Mouse (Mus musculus) heart, embryonic 12.5 days (tissue): ENCODE measurements around the gene Chst14. TPM values are rescaled to one million over a fixed set of nuclear protein-coding genes. Genes with fewer than 3 reads are reported as not detected.

Experiments used
- ATAC-seq: fragments of 200-750 bp; cut with Nextera tagmentation; 2 replicates; pipeline ENCODE4 v1.8.0; 2017; ENCODE audit warnings: moderate TSS enrichment, moderate library complexity; ENCODE audit not compliant: insufficient number of reproducible peaks, low FRiP score
- H3K27ac ChIP-seq: fragments of 300-500 bp; sonication (generic); 2 replicates; pipeline ENCODE4 v1.5.1; 2016; ENCODE audit warnings: mild to moderate bottlenecking, moderate library complexity; ENCODE audit not compliant: poor library complexity, severe bottlenecking
- H3K27me3 ChIP-seq: fragments of 300-500 bp; sonication (generic); replicated peaks from 2 replicates; pipeline ENCODE4 v1.6.1; 2016; ENCODE audit warnings: mild to moderate bottlenecking, moderate library complexity
- H3K36me3 ChIP-seq: fragments of 300-500 bp; sonication (generic); 2 replicates; pipeline ENCODE4 v1.6.1; 2016; ENCODE audit warnings: mild to moderate bottlenecking, moderate library complexity
- H3K4me1 ChIP-seq: fragments of 300-500 bp; sonication (generic); replicated peaks from 2 replicates; pipeline ENCODE4 v1.6.1; 2016; ENCODE audit warnings: mild to moderate bottlenecking
- H3K4me2 ChIP-seq: fragments of 300-500 bp; sonication (generic); 2 replicates; pipeline ENCODE4 v1.6.1; 2016; ENCODE audit warnings: mild to moderate bottlenecking, moderate library complexity
- H3K4me3 ChIP-seq: fragments of 300-500 bp; sonication (generic); 2 replicates; pipeline ENCODE4 v1.5.1; 2016; ENCODE audit warnings: mild to moderate bottlenecking
- H3K9ac ChIP-seq: fragments of 300-500 bp; sonication (generic); 2 replicates; pipeline ENCODE4 v1.6.1; 2016; ENCODE audit warnings: mild to moderate bottlenecking, moderate library complexity
- H3K9me3 ChIP-seq: fragments of 300-500 bp; sonication (generic); replicated peaks from 2 replicates; pipeline ENCODE4 v1.6.1; 2016; ENCODE audit warnings: mild to moderate bottlenecking, moderate library complexity
- WGBS: fragments of 180-500 bp; shearing (Covaris S2); methylation state at CpG from one replicate; pipeline ENCODE4 v1.1.7; 2016; 5-methylcytosine and 5-hydroxymethylcytosine counted together
- polyA plus RNA-seq: library from polyadenylated mRNA; unstranded; fragments of >200 nt; fragmentation: Nextera tagmentation; extraction: Ambion mirVana; gene quantifications from 2 replicates; pipeline ENCODE4 v1.2.1, GENCODE M21; 2016

Chst14 gene
- polyA plus RNA-seq, 1 experiment from 2014 or later = 23.9 TPM

- under 1% methylated on average over 11 of the region's 11 CpGs for WGBS
- Histone ChIP-seq H3K4me3 (0 out of 2 replicates have a peak overlapping the region, but pooled peaks have one; percentile 3), H3K27ac (no peak overlapping the region), H3K4me2 (peak overlapping the region; percentile 12; the same call in 1 of the 2 replicates), H3K4me1 (peaks cover 31% of the 10 kb centered on the region), H3K36me3 (no peaks in the 10 kb centered on the region), H3K9ac (no peak overlapping the region), H3K9me3 (no peaks in the 10 kb centered on the region), H3K27me3 (peaks cover 74% of the 10 kb centered on the region)
- ATAC-seq = no peak
These were observed 28.5 kb upstream of the Chst14 start for GRCm38 (mm10) chr2:118897808-118898207.

- 10% methylated on average over 4 of the region's 4 CpGs for WGBS
- H3K27me3 ChIP-seq = peaks cover 66% of the 10 kb centered on the region
- H3K36me3 ChIP-seq = no peaks in the 10 kb centered on the region
- H3K4me1 ChIP-seq = peaks cover 40% of the 10 kb centered on the region
- no peak overlapping the region for H3K4me2 ChIP-seq
- no peak overlapping the region for H3K27ac ChIP-seq
- H3K9ac ChIP-seq = no peak overlapping the region
- no peak for ATAC-seq
- no peak overlapping the region for H3K4me3 ChIP-seq
- no peaks in the 10 kb centered on the region for H3K9me3 ChIP-seq
These were observed 27.5 kb upstream of the Chst14 start for GRCm38 (mm10) chr2:118898771-118899170.

GRCm38 (mm10) chr2:118899306-118899705 lies 27.0 kb upstream of the Chst14 start:
- H3K9ac ChIP-seq = no peak overlapping the region
- H3K36me3 ChIP-seq = no peaks in the 10 kb centered on the region
- ATAC-seq = no peak
- no peak overlapping the region for H3K27ac ChIP-seq
- no peak overlapping the region for H3K4me2 ChIP-seq
- peaks cover 60% of the 10 kb centered on the region for H3K27me3 ChIP-seq
- H3K4me3 ChIP-seq = no peak overlapping the region
- WGBS = 12% methylated on average over 7 of the region's 7 CpGs
- H3K4me1 ChIP-seq = peaks cover 46% of the 10 kb centered on the region
- no peaks in the 10 kb centered on the region for H3K9me3 ChIP-seq

GRCm38 (mm10) chr2:118899981-118900825 lies 26.1 kb upstream of the Chst14 start, which contains the start of gene Bahd1:
Gene Bahd1, plus strand, starts transcription at chr2:118900377.
- no peaks in the 10 kb centered on the region for H3K9me3 ChIP-seq
- WGBS = 0% methylated on average over 32 of the region's 32 CpGs
- H3K27me3 ChIP-seq = peaks cover 51% of the 10 kb centered on the region
- peak within 1 kb of the TSS; percentile 90 for H3K4me3 ChIP-seq
- H3K9ac ChIP-seq = peak within 1 kb of the TSS; percentile 90
- no peak within 1 kb of the TSS for H3K27ac ChIP-seq
- H3K36me3 ChIP-seq = no peaks in the 10 kb centered on the region
- peaks cover 51% of the 10 kb centered on the region for H3K4me1 ChIP-seq
- peak within 1 kb of the TSS; percentile 97 for H3K4me2 ChIP-seq
- ATAC-seq = no peak

GRCm38 (mm10) chr2:118900826-118901140 lies 25.5 kb upstream of the Chst14 start:
- peak overlapping the region; percentile 59 for H3K9ac ChIP-seq
- no peaks in the 10 kb centered on the region for H3K36me3 ChIP-seq
- H3K9me3 ChIP-seq = no peaks in the 10 kb centered on the region
- H3K4me2 ChIP-seq = peak overlapping the region; percentile 97
- H3K27me3 ChIP-seq = peaks cover 46% of the 10 kb centered on the region
- peaks cover 51% of the 10 kb centered on the region for H3K4me1 ChIP-seq
- peak overlapping the region; percentile 90 for H3K4me3 ChIP-seq
- ATAC-seq = no peak
- H3K27ac ChIP-seq = no peak overlapping the region
- WGBS = 0% methylated on average over 11 of the region's 11 CpGs

- H3K9me3 ChIP-seq = no peaks in the 10 kb centered on the region
- peak overlapping the region; percentile 90 for H3K4me3 ChIP-seq
- under 1% methylated on average over 82 of the region's 120 CpGs for WGBS
- no peaks in the 10 kb centered on the region for H3K36me3 ChIP-seq
- peak overlapping the region; percentile 70 for H3K27ac ChIP-seq
- H3K27me3 ChIP-seq = peaks cover 40% of the 10 kb centered on the region
- peaks cover 51% of the 10 kb centered on the region for H3K4me1 ChIP-seq
- peak; percentile 94 for ATAC-seq
- peak overlapping the region; percentile 97 for H3K4me2 ChIP-seq
- peak overlapping the region; percentile 90 for H3K9ac ChIP-seq
These were observed 24.9 kb upstream of the Chst14 start for GRCm38 (mm10) chr2:118901175-118902031.

- Histone ChIP-seq H3K4me1 (peaks cover 42% of the 10 kb centered on the region), H3K9ac (peak overlapping the region; percentile 90), H3K36me3 (no peaks in the 10 kb centered on the region), H3K4me2 (peak overlapping the region; percentile 97), H3K9me3 (no peaks in the 10 kb centered on the region), H3K4me3 (peak overlapping the region; percentile 90), H3K27ac (peak overlapping the region; percentile 70), H3K27me3 (peaks cover 31% of the 10 kb centered on the region)
- WGBS = under 1% methylated on average over 97 of the region's 106 CpGs
- ATAC-seq = peak; percentile 37
These were observed 24.0 kb upstream of the Chst14 start for GRCm38 (mm10) chr2:118902051-118903025.

GRCm38 (mm10) chr2:118903333-118903741 lies 23.0 kb upstream of the Chst14 start:
- peak overlapping the region; percentile 90; the same call in 1 of the 2 replicates for H3K9ac ChIP-seq
- ATAC-seq = no peak
- H3K4me2 ChIP-seq = peak overlapping the region; percentile 97
- H3K4me3 ChIP-seq = peak overlapping the region; percentile 90
- H3K27me3 ChIP-seq = peaks cover 21% of the 10 kb centered on the region
- WGBS = 7% methylated on average over 10 of the region's 10 CpGs
- peak overlapping the region; percentile 20; the same call in 1 of the 2 replicates for H3K27ac ChIP-seq
- peaks cover 33% of the 10 kb centered on the region for H3K4me1 ChIP-seq
- no peaks in the 10 kb centered on the region for H3K9me3 ChIP-seq
- no peaks in the 10 kb centered on the region for H3K36me3 ChIP-seq

- Histone ChIP-seq H3K27ac (no peak overlapping the region), H3K4me1 (peaks cover 28% of the 10 kb centered on the region), H3K9ac (no peak overlapping the region), H3K27me3 (no peaks in the 10 kb centered on the region), H3K9me3 (no peaks in the 10 kb centered on the region), H3K36me3 (no peaks in the 10 kb centered on the region), H3K4me3 (no peak overlapping the region), H3K4me2 (no peak overlapping the region)
- no peak for ATAC-seq
- WGBS = 91% methylated on average over 7 of the region's 7 CpGs
These were observed 20.7 kb upstream of the Chst14 start for GRCm38 (mm10) chr2:118905433-118906117.

- ATAC-seq = no peak
- Histone ChIP-seq H3K4me1 (peaks cover 25% of the 10 kb centered on the region), H3K9ac (no peak overlapping the region), H3K9me3 (no peaks in the 10 kb centered on the region), H3K27me3 (no peaks in the 10 kb centered on the region), H3K4me3 (no peak overlapping the region), H3K4me2 (no peak overlapping the region), H3K27ac (no peak overlapping the region), H3K36me3 (no peaks in the 10 kb centered on the region)
- 85% methylated on average over 5 of the region's 5 CpGs for WGBS
These were observed 20.2 kb upstream of the Chst14 start for GRCm38 (mm10) chr2:118906118-118906492.
